Mouse (Mus musculus) heart, postnatal 0 days (tissue): Measurements from ENCODE around the gene Tcf3.

Experiments used
- CTCF ChIP-seq: IDR thresholded peaks from 2 replicates; pipeline ENCODE4 v1.5.1; 2016; ENCODE audit warnings: antibody characterized with exemption, control low read depth, low read depth
- EP300 ChIP-seq: IDR thresholded peaks from 2 replicates; pipeline ENCODE4 v1.6.1; 2016; ENCODE audit warnings: antibody characterized with exemption, low read depth

GRCm38 (mm10) chr10:80398719-80399190 is 34.7 kb downstream of the Tcf3 start:
- TF ChIP-seq CTCF (no peak), EP300 (no peak)
